Mouse (Mus musculus) liver, postnatal 0 days (tissue): ENCODE data around the gene Nav2.

Experiments used
- CTCF ChIP-seq: sonication (generic); IDR thresholded peaks from 2 replicates; pipeline ENCODE4 v1.5.1; 2016; ENCODE audit warnings: antibody characterized with exemption, low read depth
- EP300 ChIP-seq: IDR thresholded peaks from 2 replicates; pipeline ENCODE4 v1.6.1; 2016; ENCODE audit warnings: antibody characterized with exemption, low read depth, mild to moderate bottlenecking

DNA sequence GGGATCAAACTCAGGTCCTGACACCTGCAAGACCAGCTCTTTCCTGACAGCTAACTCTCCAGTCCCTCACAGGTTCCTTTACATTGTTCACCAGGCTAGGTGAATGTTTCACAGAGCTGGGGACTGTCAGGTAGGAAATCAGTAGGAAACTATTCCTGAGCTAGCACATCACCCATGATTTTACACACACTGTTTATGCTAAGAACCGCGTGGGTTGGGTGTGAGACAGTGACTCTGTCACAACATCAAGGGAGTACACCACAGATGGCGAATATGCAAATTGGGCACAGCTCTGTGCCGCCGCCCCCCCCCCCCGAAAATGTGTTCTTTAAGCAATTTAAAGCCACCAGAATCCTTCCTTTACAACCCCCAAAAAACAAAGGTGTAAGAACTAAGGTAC, 586.1 kb downstream of the Nav2 start:
- TF ChIP-seq CTCF (no peak), EP300 (no peak)
